In the genomic region with DNA sequence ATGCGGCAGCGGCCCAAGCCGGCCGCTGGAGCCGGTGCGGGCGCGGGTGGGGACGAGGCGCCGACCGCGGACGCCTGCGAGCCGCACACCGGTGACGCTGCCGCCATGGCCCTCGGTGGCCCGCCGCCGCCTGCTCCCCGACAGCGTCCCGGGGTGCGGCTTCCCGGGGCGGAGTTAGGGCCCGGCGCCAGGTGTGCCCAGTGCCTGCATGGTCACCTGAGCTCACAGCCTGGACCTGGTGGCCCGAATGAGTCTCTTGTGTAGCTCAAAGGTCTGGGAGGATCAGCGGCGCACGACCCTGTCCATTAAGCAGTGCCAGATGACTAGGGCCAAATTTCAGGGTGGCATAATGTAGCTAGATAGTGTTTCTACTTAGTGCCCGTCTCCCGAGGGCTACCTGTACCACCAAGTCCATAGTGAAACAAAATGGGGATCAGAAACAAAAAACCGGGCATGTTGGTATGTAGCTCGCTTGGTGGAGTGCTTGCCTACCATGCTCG, we compare ENCODE assay signal across 7 mouse cellular contexts. TPM values are rescaled to one million over a fixed set of nuclear protein-coding genes. Genes with fewer than 3 reads are reported as not detected.
A peak's percentile ranks its signal among the peaks of the same experiment; 100 is the strongest.
DNase-seq lines count a peak whose midpoint lies in the region; ATAC-seq lines count a peak whose summit lies in the region.

A gene (minus strand): TSS at position 221 of the 500 bp plus-strand sequence.

- DNase-seq in CD4-positive helper T cell, adult 2 months (ENCODE audit: low read depth, low spot score) = peak; percentile 50
- DNase-seq in adrenal gland, postnatal 14 days = no peak
- peak; percentile 57 for DNase-seq in induced T-regulatory cell, adult 2 months (ENCODE audit: low read depth)
- peak; percentile 51 for DNase-seq in liver, embryonic 13.5 days
- DNase-seq in naive thymus-derived CD4-positive, alpha-beta T cell, adult 2 months (ENCODE audit: low read depth) = peak; percentile 55
- DNase-seq in frontal cortex, postnatal 14 days (ENCODE audit: low spot score in 2 of 2) = no peak

- H3K27me3 ChIP-seq in forebrain, embryonic 15.5 days = peaks cover 4% of the 10 kb centered on the region; the same call in 1 of the 2 replicates
- H3K27me3 ChIP-seq in liver, embryonic 13.5 days = no peaks in the 10 kb centered on the region

- no peaks in the 10 kb centered on the region for H3K9me3 ChIP-seq in forebrain, embryonic 15.5 days
- no peaks in the 10 kb centered on the region for H3K9me3 ChIP-seq in liver, embryonic 13.5 days (replicated peaks)

- peak within 1 kb of the TSS; percentile 71 for H3K9ac ChIP-seq in forebrain, embryonic 15.5 days (replicated peaks)
- peak within 1 kb of the TSS; percentile 91 for H3K9ac ChIP-seq in liver, embryonic 13.5 days

- ATAC-seq in forebrain, embryonic 15.5 days (replicated peaks) = no peak
- ATAC-seq in liver, embryonic 13.5 days (ENCODE audit: low read depth) = peak; percentile 25

- 10% methylated on average over 33 of the region's 40 CpGs for WGBS in forebrain, embryonic 15.5 days
- 7% methylated on average over 40 of the region's 40 CpGs for WGBS in liver, embryonic 13.5 days (ENCODE audit: insufficient replicate concordance)

- H3K4me3 ChIP-seq in forebrain, embryonic 15.5 days = peak within 1 kb of the TSS; percentile 53
- peak within 1 kb of the TSS; percentile 76 for H3K4me3 ChIP-seq in liver, embryonic 13.5 days (replicated peaks)

- peaks cover 5% of the 10 kb centered on the region for H3K36me3 ChIP-seq in forebrain, embryonic 15.5 days
- peaks cover 25% of the 10 kb centered on the region for H3K36me3 ChIP-seq in liver, embryonic 13.5 days

- H3K27ac ChIP-seq in forebrain, embryonic 15.5 days (replicated peaks) = no peak within 1 kb of the TSS
- peak within 1 kb of the TSS; percentile 81 for H3K27ac ChIP-seq in liver, embryonic 13.5 days

- peaks cover 31% of the 10 kb centered on the region for H3K4me1 ChIP-seq in forebrain, embryonic 15.5 days
- H3K4me1 ChIP-seq in liver, embryonic 13.5 days (replicated peaks) = peaks cover 53% of the 10 kb centered on the region

- H3K4me2 ChIP-seq in forebrain, embryonic 15.5 days (replicated peaks) = peak within 1 kb of the TSS; percentile 91
- peak within 1 kb of the TSS; percentile 96 for H3K4me2 ChIP-seq in liver, embryonic 13.5 days

RNA-seq across cellular contexts. Expression of the gene that starts here (rescaled TPM):
- total RNA-seq in adrenal gland, postnatal 14 days (2021) = 10.2 and 11.7 TPM in 2 replicates
- 3.5 TPM in 2 replicates for polyA plus RNA-seq in forebrain, embryonic 15.5 days (2015; fragmentation: Nextera tagmentation; extraction: Ambion mirVana)
- polyA plus RNA-seq in liver, embryonic 13.5 days (2015; fragmentation: Nextera tagmentation; extraction: Ambion mirVana) = 13.7 and 14.6 TPM in 2 replicates

Comparison
In these comparisons a context has a peak if more than half of its experiments do, and no peak if none do; other contexts are left out.
1. DNase-seq: peak in CD4-positive helper T cell, adult 2 months (single experiment), induced T-regulatory cell, adult 2 months (single experiment), liver, embryonic 13.5 days (single experiment) and naive thymus-derived CD4-positive, alpha-beta T cell, adult 2 months (single experiment); none in adrenal gland, postnatal 14 days (single experiment) and frontal cortex, postnatal 14 days (0 of 2).